Mouse (Mus musculus): ENCODE results near the gene Tex46.

Gene Tex46

GRCm38 (mm10) chr4:136635995-136636394 is 25.8 kb downstream of the Tex46 start:
- no peak for DNase-seq

- no peak for DNase-seq
Observed at GRCm38 (mm10) chr4:136636511-136636910, 26.3 kb downstream of the Tex46 start.

GRCm38 (mm10) chr4:136636983-136637562 is 26.8 kb downstream of the Tex46 start:
- no peak for DNase-seq

- DNase-seq = peak; percentile 87 to 92
Observed at GRCm38 (mm10) chr4:136637563-136638229, 27.5 kb downstream of the Tex46 start.

GRCm38 (mm10) chr4:136638230-136638750 is 28.1 kb downstream of the Tex46 start:
- DNase-seq = peak in 1 of 2 experiments; percentile 48

GRCm38 (mm10) chr4:136638890-136639289 is 28.7 kb downstream of the Tex46 start:
- peak in 1 of 2 experiments; percentile 49 for DNase-seq

GRCm38 (mm10) chr4:136648922-136649479 is 38.8 kb downstream of the Tex46 start:
- peak; percentile 97 to 99 for DNase-seq

GRCm38 (mm10) chr4:136649480-136650196 is 39.4 kb downstream of the Tex46 start:
- DNase-seq = peak; percentile 59 to 71

- no peak for DNase-seq
Observed at GRCm38 (mm10) chr4:136650261-136650660, 40.0 kb downstream of the Tex46 start.

- DNase-seq = peak; percentile 60 to 70
Observed at GRCm38 (mm10) chr4:136651357-136651811, 41.1 kb downstream of the Tex46 start.

GRCm38 (mm10) chr4:136651882-136652527 is 41.8 kb downstream of the Tex46 start:
- DNase-seq = peak; percentile 79 to 82

- peak; percentile 84 to 85 for DNase-seq
Observed at GRCm38 (mm10) chr4:136652528-136652910, 42.3 kb downstream of the Tex46 start.

- peak; percentile 41 to 46 for DNase-seq
Observed at GRCm38 (mm10) chr4:136653019-136653418, 42.8 kb downstream of the Tex46 start.

- no peak for DNase-seq
Observed at GRCm38 (mm10) chr4:136653692-136654234, 43.5 kb downstream of the Tex46 start.

GRCm38 (mm10) chr4:136657914-136658313 is 47.7 kb downstream of the Tex46 start:
- no peak for DNase-seq
